Mouse (Mus musculus) liver, embryonic 14.5 days (tissue): ENCODE measurements around the gene Pla2g1b. TPM values are rescaled to one million over a fixed set of nuclear protein-coding genes. Genes with fewer than 3 reads are reported as not detected.

Experiments used
- ATAC-seq: fragments of 200-750 bp; cut with Nextera tagmentation; 2 replicates; pipeline ENCODE4 v1.8.0; 2017; ENCODE audit warnings: moderate number of reproducible peaks, mild to moderate bottlenecking, moderate library complexity; ENCODE audit not compliant: insufficient read depth
- DNase-seq, 3 experiments: peaks; one replicate each; pipeline ENCODE4 v3.0.0-alpha.2; 2012 to 2013; ENCODE audit warnings: low read depth in 3 of 3, low spot score in 3 of 3
- H3K27ac ChIP-seq: fragments of 300-500 bp; sonication (generic); 2 replicates; pipeline ENCODE4 v1.5.1; 2014; ENCODE audit warnings: moderate library complexity, mild to moderate bottlenecking, control low read depth, inconsistent platforms
- H3K27me3 ChIP-seq: fragments of 300-500 bp; sonication (generic); 2 replicates; pipeline ENCODE4 v1.6.1; 2014; ENCODE audit warnings: mild to moderate bottlenecking, low read length, moderate library complexity; ENCODE audit not compliant: control insufficient read depth, insufficient read depth
- H3K36me3 ChIP-seq: fragments of 300-500 bp; sonication (generic); replicated peaks from 2 replicates; pipeline ENCODE4 v1.6.1; 2014; ENCODE audit warnings: low read depth; ENCODE audit not compliant: control insufficient read depth, insufficient read depth
- H3K4me1 ChIP-seq, 2 experiments: fragments of 200-500 bp in 1 of 2; fragments of 300-500 bp in 1 of 2; sonication (generic) in 1 of 2; replicated peaks; 2 replicates each; pipeline ENCODE4 v1.6.1; 2012 to 2014; ENCODE audit warnings: antibody characterized with exemption in 1 of 2, inconsistent platforms in 1 of 2, low read length in 1 of 2; ENCODE audit not compliant: control insufficient read depth in 2 of 2, insufficient read depth in 2 of 2
- H3K4me2 ChIP-seq: fragments of 300-500 bp; sonication (generic); 2 replicates; pipeline ENCODE4 v1.6.1; 2014; ENCODE audit warnings: low read depth, mild to moderate bottlenecking, control low read depth, moderate library complexity
- H3K4me3 ChIP-seq, 2 experiments: fragments of 200-500 bp in 1 of 2; fragments of 300-500 bp in 1 of 2; sonication (generic) in 1 of 2; 2 replicates each; pipeline ENCODE4 v1.5.1; 2012 to 2014; ENCODE audit warnings: low read depth in 2 of 2, low read length in 2 of 2, mild to moderate bottlenecking in 2 of 2, control low read depth in 1 of 2, inconsistent platforms in 1 of 2, moderate library complexity in 1 of 2; ENCODE audit not compliant: insufficient read depth in 1 of 2
- H3K9ac ChIP-seq: fragments of 300-500 bp; sonication (generic); replicated peaks from 2 replicates; pipeline ENCODE4 v1.6.1; 2014; ENCODE audit warnings: mild to moderate bottlenecking, control low read depth, moderate library complexity
- H3K9me3 ChIP-seq: fragments of 300-500 bp; sonication (generic); 2 replicates; pipeline ENCODE4 v1.6.1; 2016; ENCODE audit warnings: low read length, mixed read lengths; ENCODE audit not compliant: control insufficient read depth
- CTCF ChIP-seq: IDR thresholded peaks from 2 replicates; pipeline ENCODE4 v1.5.1; 2016; ENCODE audit warnings: antibody characterized with exemption, low read depth, control low read depth
- EP300 ChIP-seq: IDR thresholded peaks from 2 replicates; pipeline ENCODE4 v1.6.1; 2016; ENCODE audit warnings: antibody characterized with exemption, low read depth
- WGBS: fragments of 180-500 bp; shearing (Covaris S2); extraction: QIAGEN DNeasy Blood & Tissue Kit; methylation state at CpG from one replicate; pipeline ENCODE4 v1.1.7; 2014; ENCODE audit not compliant: insufficient replicate concordance; 5-methylcytosine and 5-hydroxymethylcytosine counted together
- polyA plus RNA-seq, 2 experiments: library from polyadenylated mRNA; depleted of rRNA in 1 of 2; stranded (reverse) in 1 of 2; unstranded in 1 of 2; fragments of >200 nt; fragmentation: Nextera tagmentation in 1 of 2; extraction: Ambion mirVana in 1 of 2; gene quantifications; 2 replicates each; pipeline versions ENCODE4 v1.2.1 to v1.2.3; 2012 to 2014

The Pla2g1b gene
- polyA plus RNA-seq, 2 experiments: not detected

DNA sequence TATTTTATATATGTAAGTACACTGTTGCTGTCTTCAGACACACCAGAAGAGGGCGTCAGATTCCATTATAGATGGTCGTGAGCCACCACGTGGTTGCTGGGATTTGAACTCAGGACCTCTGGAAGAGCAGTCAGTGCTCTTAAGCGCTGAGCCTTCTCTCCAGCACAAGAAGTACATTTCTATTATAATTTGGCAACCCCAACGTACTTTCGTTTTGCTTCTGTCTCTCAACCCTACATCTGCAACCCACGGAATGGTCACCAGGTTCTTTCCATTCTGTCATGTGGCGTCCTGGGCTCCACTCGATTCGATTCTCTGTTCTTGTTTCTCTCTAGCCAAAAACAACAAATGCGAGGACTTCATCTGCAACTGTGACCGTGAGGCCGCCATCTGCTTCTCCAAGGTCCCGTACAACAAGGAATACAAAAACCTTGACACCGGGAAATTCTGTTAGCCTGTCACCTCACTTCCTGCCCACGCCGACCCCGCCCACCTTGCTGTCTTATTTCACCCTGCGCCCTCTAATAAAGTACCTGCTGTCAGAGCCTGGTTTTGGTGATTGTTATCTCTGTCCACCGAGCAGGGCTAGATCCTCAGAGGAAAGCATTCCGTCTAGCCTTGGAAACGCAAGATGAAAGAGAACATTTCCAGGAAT lies 8.2 kb downstream of the Pla2g1b start:
- H3K9ac ChIP-seq: no peak overlapping the region
- ATAC-seq (no peak), DNase-seq (no peak)
- peaks cover 0 to 8% of the 10 kb centered on the region in 2 experiments; a peak in 1 of 4 replicates for H3K4me1 ChIP-seq
- no peaks in the 10 kb centered on the region for H3K9me3 ChIP-seq
- TF ChIP-seq CTCF (no peak), EP300 (no peak)
- 47% methylated on average over 22 of the region's 22 CpGs for WGBS
- H3K4me3 ChIP-seq: no peak overlapping the region
- H3K27ac ChIP-seq: no peak overlapping the region
- H3K4me2 ChIP-seq: peak overlapping the region; percentile 0; the same call in 1 of the 2 replicates
- H3K36me3 ChIP-seq: no peaks in the 10 kb centered on the region
- no peaks in the 10 kb centered on the region; the same call in 1 of the 2 replicates for H3K27me3 ChIP-seq

DNA sequence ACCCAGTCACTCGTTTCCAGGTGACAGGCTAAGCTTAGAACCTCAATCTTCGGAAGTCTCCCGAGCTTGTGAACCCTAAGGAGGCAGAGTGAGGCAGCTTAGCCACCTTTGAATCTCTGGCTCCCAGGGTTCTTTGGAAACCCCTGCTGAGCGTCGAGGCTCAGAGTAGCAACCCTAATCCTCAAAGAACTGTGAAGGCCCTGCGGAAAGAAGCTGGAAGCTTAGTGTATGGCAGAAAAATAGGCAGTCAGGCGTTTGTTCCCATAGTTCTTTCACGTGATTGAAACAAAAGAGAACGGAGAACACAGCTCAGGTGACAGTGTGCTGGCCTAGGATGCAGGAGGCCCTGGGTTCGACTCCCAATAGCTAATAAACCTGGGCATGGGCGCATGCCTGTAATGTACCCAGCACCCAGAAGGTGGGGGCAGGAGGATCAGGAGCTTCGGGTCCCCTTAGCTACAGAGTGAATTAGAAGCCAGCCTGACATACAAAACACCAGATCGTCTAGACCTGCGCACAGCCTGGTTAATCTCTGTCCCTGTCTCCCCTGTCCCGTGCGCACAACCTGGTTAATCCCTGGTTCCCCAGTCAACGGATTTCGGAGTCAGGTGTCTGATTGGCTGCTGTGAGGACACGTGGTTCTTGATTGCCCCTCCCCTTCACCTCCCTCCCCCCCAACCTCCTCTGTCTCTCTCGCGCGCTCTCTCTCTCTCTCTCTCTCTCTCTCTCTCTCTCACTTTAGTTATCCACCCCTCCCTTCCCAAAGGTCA lies 9.5 kb downstream of the Pla2g1b start:
- H3K4me3 ChIP-seq: peak overlapping the region; percentile 9 to 42
- DNase-seq (no peak), ATAC-seq (peak; percentile 58; the same call in 1 of the 2 replicates)
- H3K27ac ChIP-seq: no peak overlapping the region
- peaks cover 0 to 8% of the 10 kb centered on the region in 2 experiments; a peak in 1 of 4 replicates for H3K4me1 ChIP-seq
- no peaks in the 10 kb centered on the region for H3K36me3 ChIP-seq
- no peaks in the 10 kb centered on the region; the same call in 1 of the 2 replicates for H3K27me3 ChIP-seq
- H3K9me3 ChIP-seq: no peaks in the 10 kb centered on the region
- no peak overlapping the region for H3K9ac ChIP-seq
- TF ChIP-seq CTCF: no peak
- TF ChIP-seq EP300: no peak
- 14% methylated on average over 22 of the region's 22 CpGs for WGBS
- peak overlapping the region; percentile 46 for H3K4me2 ChIP-seq

DNA sequence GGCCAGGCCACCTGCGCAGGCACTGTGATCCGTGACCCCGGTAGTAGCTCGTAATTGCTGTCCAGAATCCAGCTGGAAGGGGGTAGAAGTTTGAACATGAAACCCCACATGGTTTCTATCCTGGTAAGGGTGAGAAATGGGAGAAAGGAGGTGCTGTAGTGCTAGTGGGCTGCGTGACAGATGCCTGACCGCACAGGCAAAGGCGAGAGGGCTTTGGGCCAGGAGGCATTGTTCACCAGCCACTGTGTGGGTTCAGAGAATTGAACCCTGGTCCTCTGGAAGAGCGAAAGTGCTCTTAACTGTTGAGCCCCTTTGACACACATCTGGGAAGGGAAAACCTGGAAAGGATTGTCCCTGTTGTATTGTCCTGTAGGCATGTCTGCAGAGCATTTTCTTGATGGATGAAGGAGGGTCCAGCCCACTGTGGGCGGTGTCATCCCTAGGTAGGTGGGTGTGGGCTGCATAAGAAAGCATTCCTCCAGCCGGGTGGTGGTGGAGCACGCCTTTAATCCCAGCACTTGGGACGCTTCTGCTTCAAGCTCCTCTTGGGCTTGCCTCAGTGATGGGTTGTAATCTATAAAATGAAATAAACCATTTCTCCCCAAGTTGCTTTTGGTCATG lies 10.2 kb downstream of the Pla2g1b start:
- no peak for DNase-seq

GRCm38 (mm10) chr5:115479561-115479960 lies 13.5 kb downstream of the Pla2g1b start:
- Histone ChIP-seq H3K36me3 (no peaks in the 10 kb centered on the region), H3K27me3 (no peaks in the 10 kb centered on the region), H3K9me3 (no peaks in the 10 kb centered on the region), H3K27ac (no peak overlapping the region), H3K4me1 (peaks cover 0 to 7% of the 10 kb centered on the region in 2 experiments; a peak in 1 of 4 replicates), H3K4me3 (no peak overlapping the region), H3K9ac (no peak overlapping the region), H3K4me2 (no peak overlapping the region)
- no peak for ATAC-seq
- WGBS: 69% methylated on average over 15 of the region's 15 CpGs
- TF ChIP-seq EP300 (no peak), CTCF (no peak)
- DNase-seq: no peak

More for the DNA sequence above, 10.2 kb downstream of the Pla2g1b start:
- Histone ChIP-seq H3K4me2 (peak overlapping the region; percentile 46), H3K36me3 (no peaks in the 10 kb centered on the region), H3K9ac (no peak overlapping the region), H3K27ac (no peak overlapping the region), H3K4me3 (peak overlapping the region; percentile 9 to 42), H3K4me1 (peaks cover 0 to 8% of the 10 kb centered on the region in 2 experiments; a peak in 1 of 4 replicates), H3K27me3 (no peaks in the 10 kb centered on the region; the same call in 1 of the 2 replicates), H3K9me3 (no peaks in the 10 kb centered on the region)
- no peak for ATAC-seq
- WGBS: 32% methylated on average over 12 of the region's 12 CpGs
- TF ChIP-seq EP300: no peak
